Mouse (Mus musculus) retina, postnatal 7 days (tissue): ENCODE measurements at regions not wholly inside any gene's neighbourhood (a gene's known extent, or its start where the extent isn't known, plus 50 kb on each side); places are given as distances from the start of the nearest gene placed in this dataset.

ENCODE experiments used
- DNase-seq: peaks from one replicate; pipeline ENCODE4 v3.0.0-alpha.2; 2012; ENCODE audit warnings: low read depth, low spot score

- no peak for DNase-seq
Measured at GRCm38 (mm10) chr8:11094516-11094915, 86.3 kb upstream of the Irs2 start.

DNA sequence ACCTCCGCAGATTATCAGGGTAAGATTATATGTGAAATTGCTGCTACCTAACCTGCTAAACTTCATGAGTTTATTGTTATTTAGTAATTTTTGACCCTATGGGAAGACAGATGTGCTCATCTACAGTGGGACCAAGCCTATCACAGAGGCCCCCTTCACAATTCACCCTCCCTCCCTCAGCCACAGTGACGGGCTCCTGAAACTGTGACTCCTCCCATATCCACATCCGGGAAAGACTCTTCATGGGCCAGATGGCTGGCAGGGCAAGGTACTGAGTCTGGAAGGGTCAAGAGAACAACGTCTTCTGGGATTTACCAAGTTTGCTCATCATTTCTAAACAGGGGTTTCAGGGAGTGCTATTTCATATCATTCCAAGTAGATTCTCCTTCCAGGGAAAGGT, 84.1 kb upstream of the Irs2 start:
- DNase-seq: no peak

DNA sequence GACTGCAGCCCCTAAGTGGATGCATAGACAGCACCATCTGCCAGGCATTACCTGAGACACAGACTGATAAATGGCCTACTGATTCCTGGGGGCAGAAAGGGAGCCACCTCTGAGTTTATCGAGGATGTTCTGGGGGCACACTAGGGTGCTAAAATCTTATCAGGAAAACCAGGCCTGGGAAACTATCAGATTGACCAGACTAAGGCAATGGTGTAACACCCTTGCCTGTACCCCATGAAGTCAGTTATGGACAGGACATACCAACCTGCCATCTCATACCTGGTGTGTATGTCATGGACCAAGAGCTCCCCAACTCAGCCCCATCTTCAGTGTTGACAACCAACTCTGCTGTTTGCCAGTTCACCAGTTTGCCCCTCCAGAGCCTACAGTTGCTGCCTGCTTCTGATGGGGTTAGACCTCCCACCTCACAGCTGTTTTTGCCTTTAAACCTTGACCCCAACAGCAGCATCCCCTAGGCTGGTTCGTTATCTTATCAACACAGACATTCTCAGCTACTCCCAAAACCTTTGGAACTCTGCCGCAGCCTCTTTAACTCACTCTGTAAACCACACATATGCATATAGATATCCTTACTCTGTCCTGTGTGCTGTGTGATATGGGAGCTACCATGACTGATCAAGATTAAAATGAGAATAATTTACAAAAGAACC, 83.6 kb upstream of the Irs2 start:
- no peak for DNase-seq

DNA sequence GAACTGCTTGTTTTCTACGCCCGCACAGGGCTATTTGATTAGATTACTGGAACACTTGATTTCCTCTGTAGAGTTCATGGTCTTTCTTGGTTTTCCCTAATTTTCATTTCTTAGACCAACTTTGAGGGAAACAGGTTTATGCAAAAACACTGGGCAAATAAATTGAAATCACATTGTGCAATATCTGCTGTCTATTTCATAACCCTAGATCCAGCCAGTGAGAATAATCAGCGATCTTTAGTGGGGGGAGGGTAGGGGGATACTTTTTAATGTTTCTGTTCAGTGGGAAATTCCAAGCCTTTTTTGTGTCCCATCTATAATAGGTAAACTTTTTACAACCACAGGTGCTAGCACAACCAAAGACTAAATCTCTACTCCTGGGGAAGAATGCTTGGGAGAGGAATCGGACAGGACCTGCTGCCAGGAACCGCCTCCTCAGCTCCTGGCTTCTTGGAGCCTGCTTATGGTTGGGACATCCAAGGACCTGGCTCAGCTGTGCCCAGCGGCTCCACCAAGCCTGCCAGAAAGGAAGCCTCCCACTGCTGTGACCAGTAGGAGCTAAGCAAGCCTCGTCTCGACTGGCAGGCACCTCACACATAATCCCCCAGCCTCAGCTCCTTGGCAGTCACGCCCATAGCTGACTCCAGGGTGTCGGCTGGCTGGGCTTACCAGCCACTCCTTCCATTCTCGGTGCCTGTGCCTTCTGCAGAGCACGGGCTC, 80.8 kb upstream of the Irs2 start:
- DNase-seq: no peak

GRCm38 (mm10) chr8:11085244-11085643, 77.0 kb upstream of the Irs2 start:
- no peak for DNase-seq

DNA sequence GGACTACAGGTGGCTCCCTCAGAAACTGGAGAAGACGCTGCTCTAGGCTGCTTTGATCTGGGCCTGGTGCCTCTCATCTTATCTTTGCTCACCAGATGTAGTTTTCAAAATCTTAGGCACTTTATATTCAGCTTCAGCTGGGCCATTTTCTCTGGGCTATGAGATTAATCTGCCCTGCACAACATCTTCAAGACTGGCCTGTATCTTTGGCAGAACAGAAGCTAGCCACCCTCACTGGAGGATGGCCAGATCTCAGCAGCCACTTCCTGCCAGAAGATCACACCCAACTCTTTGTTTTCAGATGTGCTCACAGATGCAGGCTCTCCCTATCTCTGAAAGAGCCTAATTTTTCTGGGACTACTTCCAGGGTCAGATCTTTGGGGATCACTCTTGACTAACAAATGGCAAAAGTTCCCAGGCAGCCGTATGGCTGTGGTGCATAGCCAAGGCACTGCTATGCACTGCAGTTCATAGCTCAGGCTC, 75.8 kb upstream of the Irs2 start:
- no peak for DNase-seq

GRCm38 (mm10) chr8:11080813-11081212, 72.6 kb upstream of the Irs2 start:
- no peak for DNase-seq

DNA sequence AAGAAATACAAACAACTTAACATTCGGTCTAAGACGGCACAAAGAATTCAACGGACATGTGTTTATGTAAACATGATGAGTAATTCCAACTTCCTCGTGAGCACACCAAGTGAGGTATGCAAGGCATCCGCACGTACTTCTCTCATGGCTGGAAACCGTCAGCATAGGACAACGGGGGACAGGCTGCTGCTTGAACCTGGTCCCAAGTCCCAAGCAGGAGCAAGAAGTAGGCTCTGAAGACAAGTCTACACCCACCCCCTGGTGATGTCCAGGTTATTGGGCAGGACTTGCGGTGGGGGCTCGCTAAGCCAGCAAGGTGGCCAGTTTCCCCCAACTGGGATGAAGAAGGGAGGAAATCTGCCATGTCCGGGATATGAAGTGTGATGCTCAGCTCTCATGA, 71.5 kb upstream of the Irs2 start:
- no peak for DNase-seq

- no peak for DNase-seq
Measured at GRCm38 (mm10) chr8:11077138-11077537, 68.9 kb upstream of the Irs2 start.

DNA sequence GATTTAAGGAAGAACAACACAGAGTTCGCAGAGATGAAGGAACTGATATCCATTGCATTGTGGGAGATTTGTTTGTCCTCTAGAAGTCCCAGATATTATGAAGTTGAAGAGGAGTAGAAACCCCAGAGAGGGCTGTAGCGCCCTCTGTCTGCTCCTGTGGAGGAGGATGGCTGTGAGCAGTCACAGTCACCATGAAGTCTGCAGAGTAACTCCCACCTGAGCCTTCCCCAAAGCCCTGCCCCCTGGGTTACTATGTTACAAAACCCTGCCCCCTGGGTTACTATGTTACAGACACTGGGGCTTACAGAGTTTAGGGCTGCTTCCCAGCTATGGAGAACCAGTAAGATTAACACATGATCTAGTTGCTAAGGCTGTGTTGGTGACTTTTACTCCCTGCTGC, 62.9 kb upstream of the Irs2 start:
- no peak for DNase-seq

DNA sequence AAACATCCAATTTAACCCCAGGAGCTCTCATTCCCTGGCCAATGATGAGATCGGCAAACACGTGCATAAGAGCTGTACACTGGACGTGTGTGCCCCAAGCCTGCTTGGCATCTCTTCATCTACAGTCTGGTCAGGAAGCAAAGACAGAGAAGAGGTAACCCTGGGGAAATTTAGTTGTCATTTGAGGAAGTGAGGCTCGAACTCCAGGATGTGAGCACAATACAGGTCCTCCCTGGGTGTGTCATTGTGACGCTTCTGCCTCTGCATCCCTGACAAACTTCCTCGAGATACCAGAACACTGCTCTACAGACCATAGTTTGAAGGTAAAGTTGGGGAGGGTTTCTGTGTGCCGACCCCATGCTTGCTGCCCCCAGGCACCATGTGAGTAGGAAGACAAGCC, 59.2 kb upstream of the Irs2 start:
- no peak for DNase-seq

GRCm38 (mm10) chr8:11065990-11066389, 57.7 kb upstream of the Irs2 start:
- DNase-seq: no peak

- DNase-seq: no peak
Measured at GRCm38 (mm10) chr8:11065303-11065702, 57.0 kb upstream of the Irs2 start.

GRCm38 (mm10) chr8:11063058-11063457, 54.8 kb upstream of the Irs2 start:
- no peak for DNase-seq

GRCm38 (mm10) chr8:11062348-11062946, 54.2 kb upstream of the Irs2 start:
- DNase-seq: no peak

DNA sequence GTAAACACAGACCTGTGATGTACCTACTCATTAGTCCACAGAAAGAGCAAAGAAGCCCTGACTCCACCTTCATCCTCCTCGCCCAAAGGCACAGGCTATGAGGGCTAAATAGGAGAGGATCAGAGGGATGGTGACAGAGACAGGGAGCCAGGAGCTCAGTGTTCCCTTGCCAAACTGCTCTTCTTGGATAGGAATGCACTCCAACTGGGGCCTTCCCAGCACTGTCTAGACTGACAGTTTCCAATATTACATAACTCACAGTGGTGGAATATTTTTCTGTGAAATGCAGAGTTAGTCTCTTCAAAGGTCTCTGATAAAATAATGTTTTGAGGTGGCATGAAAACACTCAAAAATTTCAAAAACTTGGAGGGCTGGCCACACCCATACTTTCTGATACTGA, 53.5 kb upstream of the Irs2 start:
- DNase-seq: no peak

GRCm38 (mm10) chr8:11060604-11061003, 52.3 kb upstream of the Irs2 start:
- DNase-seq: no peak

DNA sequence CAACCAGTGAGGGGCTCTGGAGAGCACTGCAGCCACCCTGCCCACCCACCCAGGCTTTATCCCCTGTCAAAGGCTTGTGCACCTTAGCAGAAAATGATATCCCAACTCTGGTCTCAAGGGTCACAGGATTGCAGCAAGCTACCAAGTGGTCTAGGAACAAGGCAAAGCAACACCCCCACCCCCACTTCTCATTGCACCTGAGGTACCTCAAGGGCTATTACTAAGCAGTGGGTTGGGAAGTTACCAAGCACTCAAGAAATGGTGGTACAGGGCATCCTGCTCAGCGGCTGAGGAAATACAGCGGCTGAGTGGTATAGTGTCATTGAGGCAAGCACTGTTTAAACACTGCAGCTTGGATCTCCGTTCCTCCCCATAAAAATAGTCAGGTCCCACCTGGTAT, 50.1 kb upstream of the Irs2 start:
- no peak for DNase-seq
